Mouse (Mus musculus): ENCODE results near the gene 4932415D10Rik.

The 4932415D10Rik gene

GRCm38 (mm10) chr10:82316482-82316881, at the start of gene 4932415D10Rik:
Gene 4932415D10Rik (minus strand): TSS chr10:82316582.
- no peak for DNase-seq (ENCODE audit: low read depth, low spot score)

GRCm38 (mm10) chr10:82361911-82362310, 45.5 kb upstream of the 4932415D10Rik start:
- DNase-seq (ENCODE audit: low read depth, low spot score), result no peak

DNA sequence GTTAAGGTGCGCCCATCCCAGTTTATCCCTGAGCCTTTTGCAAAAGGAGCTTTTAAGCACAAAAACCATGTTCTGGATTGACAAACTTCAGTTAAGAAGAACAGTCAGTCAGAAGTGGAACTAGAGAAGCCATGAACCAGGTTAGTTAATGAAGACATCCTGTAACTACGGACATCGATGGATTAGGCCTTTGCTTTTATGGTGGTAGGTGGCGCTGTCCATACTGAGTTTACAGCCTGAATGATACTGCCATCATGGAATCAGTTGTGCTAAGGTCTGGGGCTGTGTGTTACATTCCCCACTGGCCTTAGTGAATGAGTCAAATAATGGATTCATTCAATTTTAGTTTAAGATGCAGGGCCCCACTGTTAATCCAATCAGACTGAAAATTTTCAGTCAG, 39.0 kb upstream of the 4932415D10Rik start:
- no peak for DNase-seq (ENCODE audit: low read depth, low spot score)

- peak; percentile 90 for DNase-seq (ENCODE audit: low read depth, low spot score)
These were observed 38.0 kb upstream of the 4932415D10Rik start, which contains the start of gene Gm4924 for GRCm38 (mm10) chr10:82354083-82355010. Gene Gm4924 (plus strand): TSS chr10:82354255.

GRCm38 (mm10) chr10:82329826-82330225, 13.4 kb upstream of the 4932415D10Rik start:
- no peak for DNase-seq (ENCODE audit: low read depth, low spot score)

DNA sequence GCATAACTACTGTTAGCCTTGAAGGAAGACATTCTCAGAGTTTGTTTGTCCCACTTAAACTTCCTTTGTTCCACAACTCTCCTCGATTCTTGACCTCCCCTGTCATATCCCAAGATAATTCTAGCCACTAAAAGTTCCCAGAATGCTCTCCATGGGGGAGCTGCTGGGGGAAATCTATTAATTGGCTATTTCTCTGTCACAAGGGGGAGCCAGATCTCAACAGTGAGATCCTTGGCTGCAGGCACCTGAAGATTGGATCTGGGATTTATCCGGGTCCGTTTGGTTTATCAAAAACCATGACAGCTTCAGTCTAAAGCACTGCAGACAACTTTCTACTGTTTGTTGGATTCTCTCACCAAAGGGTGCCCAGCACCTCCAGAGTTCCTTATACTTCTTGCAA, 3.8 kb upstream of the 4932415D10Rik start:
- DNase-seq (ENCODE audit: low read depth, low spot score), result no peak

- DNase-seq (ENCODE audit: low read depth, low spot score), result no peak
These were observed 19.9 kb downstream of the 4932415D10Rik start for GRCm38 (mm10) chr10:82296440-82296839.

- no peak for DNase-seq (ENCODE audit: low read depth, low spot score)
These were observed 59.1 kb downstream of the 4932415D10Rik start for GRCm38 (mm10) chr10:82257331-82257730.

DNA sequence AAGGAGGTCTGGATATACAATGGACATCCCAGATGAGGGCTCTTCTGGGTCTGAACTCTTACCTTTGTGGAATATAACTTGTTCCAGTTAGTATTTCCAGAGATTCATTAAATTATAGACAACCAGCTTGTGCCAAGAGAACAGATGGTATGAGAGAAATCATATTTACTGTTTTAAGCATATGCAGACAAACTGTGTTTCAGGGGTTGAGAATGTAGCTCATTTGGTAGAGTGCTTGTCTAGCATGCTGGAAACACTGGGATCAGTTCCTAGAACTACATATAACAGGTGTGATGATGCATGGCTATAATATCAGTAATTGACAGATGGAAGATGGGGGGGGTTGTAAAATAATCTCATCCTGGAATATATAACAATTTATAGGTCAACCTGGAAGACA, 71.4 kb downstream of the 4932415D10Rik start:
- no peak for DNase-seq (ENCODE audit: low read depth, low spot score)

DNA sequence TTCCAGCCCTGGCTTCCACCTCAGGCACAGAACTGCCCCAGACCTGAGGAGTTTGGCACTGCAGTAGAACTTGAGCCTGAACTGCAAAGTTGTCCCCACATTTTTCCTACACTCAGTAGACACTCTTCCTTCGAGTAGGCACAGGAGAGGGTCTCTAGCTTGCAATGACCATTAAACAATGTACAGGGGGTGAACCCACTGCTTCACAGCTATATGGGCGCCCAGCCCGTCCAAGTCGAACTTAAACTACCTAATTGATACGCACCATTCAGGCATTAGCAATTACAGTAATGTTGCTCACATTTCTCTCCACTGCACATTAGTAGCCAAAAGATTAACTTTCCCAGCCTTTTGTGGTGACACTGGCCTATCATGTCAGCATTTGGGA, 75.0 kb downstream of the 4932415D10Rik start:
- DNase-seq (ENCODE audit: low read depth, low spot score), result no peak

GRCm38 (mm10) chr10:82240742-82241400, 75.5 kb downstream of the 4932415D10Rik start, which contains the start of gene Zfp938:
Gene Zfp938 (minus strand): TSS chr10:82241280.
- peak; percentile 87 for DNase-seq (ENCODE audit: low read depth, low spot score)

Data from CD4-positive helper T cell, adult 2 months (primary cell).